Mouse (Mus musculus): ENCODE results near the gene Traf3. TPM values are rescaled to one million over a fixed set of nuclear protein-coding genes. Genes with fewer than 3 reads are reported as not detected.

Gene Traf3
- polyA plus RNA-seq, 1 experiment, result 29.2 TPM

DNA sequence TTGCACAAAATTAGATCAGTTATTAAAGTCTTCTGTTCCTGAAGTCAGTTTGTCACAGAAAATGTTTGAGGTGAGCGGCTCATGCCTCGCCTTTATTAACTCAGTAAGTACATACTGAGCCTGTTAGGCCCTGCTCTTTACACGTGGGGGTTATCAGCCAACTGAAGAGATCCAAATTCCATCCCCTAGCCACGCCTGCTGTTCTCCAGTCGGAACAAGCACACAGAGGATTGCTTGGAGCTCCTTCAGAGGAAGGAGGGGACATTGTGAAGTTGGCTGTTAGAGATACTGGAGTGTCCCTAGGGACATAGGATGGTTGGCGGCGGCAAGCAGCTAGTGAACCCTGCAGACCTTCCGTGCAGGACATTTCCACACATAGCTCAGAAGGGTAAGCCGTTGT, 68.2 kb downstream of the Traf3 start:
- DNase-seq (ENCODE audit: low read depth in 1 of 2, low spot score in 2 of 2), result no peak
- no peak overlapping the region for H3K27ac ChIP-seq (ENCODE audit: insufficient read depth, low read length)
- no peaks in the 10 kb centered on the region for H3K27me3 ChIP-seq (ENCODE audit: control insufficient read depth, insufficient read depth, low read length)
- no peak overlapping the region for H3K4me3 ChIP-seq (ENCODE audit: extremely low read depth, insufficient read depth, insufficient read length)
- 90% methylated on average over 9 of the region's 9 CpGs for WGBS
- H3K4me1 ChIP-seq (ENCODE audit: control insufficient read depth, insufficient read depth, insufficient read length), result no peaks in the 10 kb centered on the region
- TF ChIP-seq CTCF (IDR thresholded peaks at IDR 0.05; ENCODE audit: extremely low read depth, insufficient read depth, insufficient read length, insufficient replicate concordance) (no peak), POLR2A (IDR thresholded peaks at IDR 0.05; ENCODE audit: low read depth, low read length) (no peak)
- peaks cover 22% of the 10 kb centered on the region for H3K36me3 ChIP-seq (ENCODE audit: control insufficient read depth, insufficient read depth, low read length)

DNA sequence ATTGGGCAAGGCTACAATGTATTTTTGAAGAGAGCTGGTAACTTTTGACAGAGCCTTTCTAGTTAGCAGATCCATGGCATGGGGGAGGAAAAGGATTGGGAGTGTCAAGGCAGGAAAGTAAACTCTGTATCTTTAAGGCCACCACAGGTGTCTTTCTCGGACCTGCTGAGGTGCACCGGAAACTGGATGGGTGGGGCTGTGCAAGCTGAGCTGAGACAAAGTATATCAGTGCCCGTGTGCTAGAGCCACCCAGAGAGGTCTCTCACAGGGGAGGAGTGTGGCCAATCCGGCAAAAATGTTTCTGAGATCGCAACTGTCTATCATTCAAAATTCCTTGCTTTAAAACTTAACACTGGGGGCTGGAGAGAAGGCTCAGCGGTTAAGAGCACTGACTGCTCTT, 69.5 kb downstream of the Traf3 start:
- Histone ChIP-seq H3K27ac (ENCODE audit: insufficient read depth, low read length) (no peak overlapping the region), H3K4me1 (ENCODE audit: control insufficient read depth, insufficient read depth, insufficient read length) (no peaks in the 10 kb centered on the region), H3K27me3 (ENCODE audit: control insufficient read depth, insufficient read depth, low read length) (no peaks in the 10 kb centered on the region), H3K36me3 (ENCODE audit: control insufficient read depth, insufficient read depth, low read length) (peaks cover 31% of the 10 kb centered on the region), H3K4me3 (ENCODE audit: extremely low read depth, insufficient read depth, insufficient read length) (no peak overlapping the region)
- no peak for DNase-seq (ENCODE audit: low read depth in 1 of 2, low spot score in 2 of 2)
- WGBS, result 93% methylated on average over 6 of the region's 6 CpGs
- no peak for TF ChIP-seq CTCF (IDR thresholded peaks at IDR 0.05; ENCODE audit: extremely low read depth, insufficient read depth, insufficient read length, insufficient replicate concordance)
- TF ChIP-seq POLR2A (IDR thresholded peaks at IDR 0.05; ENCODE audit: low read depth, low read length), result no peak

DNA sequence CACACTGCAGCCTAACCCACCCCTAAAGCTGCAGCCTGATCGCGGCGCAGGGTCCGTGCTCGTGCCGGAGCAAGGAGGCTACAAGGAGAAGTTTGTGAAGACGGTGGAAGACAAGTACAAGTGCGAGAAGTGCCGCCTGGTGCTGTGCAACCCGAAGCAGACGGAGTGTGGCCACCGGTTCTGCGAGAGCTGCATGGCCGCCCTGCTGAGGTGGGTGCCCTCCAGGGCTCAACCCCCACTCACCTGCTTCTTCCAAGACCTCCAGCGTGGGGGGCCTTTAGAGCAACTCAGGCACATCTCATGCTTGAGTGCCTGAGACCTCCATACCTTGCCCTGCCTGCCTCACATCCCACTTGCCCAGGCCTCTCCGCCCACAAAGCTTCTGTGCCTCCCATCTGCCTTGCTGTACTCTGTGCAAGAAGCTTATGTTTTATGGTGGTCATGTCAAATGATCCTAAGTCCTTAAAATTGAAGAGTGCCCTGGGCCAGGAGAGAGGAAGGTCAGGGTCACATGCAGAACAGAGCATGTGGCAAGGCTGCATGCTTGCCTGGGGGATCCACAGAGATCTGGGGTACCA, 71.5 kb downstream of the Traf3 start:
- H3K4me3 ChIP-seq (ENCODE audit: extremely low read depth, insufficient read depth, insufficient read length), result no peak overlapping the region
- no peaks in the 10 kb centered on the region for H3K27me3 ChIP-seq (ENCODE audit: control insufficient read depth, insufficient read depth, low read length)
- DNase-seq (ENCODE audit: low read depth in 1 of 2, low spot score in 2 of 2), result no peak
- peaks cover 31% of the 10 kb centered on the region for H3K36me3 ChIP-seq (ENCODE audit: control insufficient read depth, insufficient read depth, low read length)
- H3K27ac ChIP-seq (ENCODE audit: insufficient read depth, low read length), result no peak overlapping the region
- TF ChIP-seq CTCF (IDR thresholded peaks at IDR 0.05; ENCODE audit: extremely low read depth, insufficient read depth, insufficient read length, insufficient replicate concordance) (no peak), POLR2A (IDR thresholded peaks at IDR 0.05; ENCODE audit: low read depth, low read length) (no peak)
- no peaks in the 10 kb centered on the region for H3K4me1 ChIP-seq (ENCODE audit: control insufficient read depth, insufficient read depth, insufficient read length)
- 93% methylated on average over 16 of the region's 16 CpGs for WGBS

DNA sequence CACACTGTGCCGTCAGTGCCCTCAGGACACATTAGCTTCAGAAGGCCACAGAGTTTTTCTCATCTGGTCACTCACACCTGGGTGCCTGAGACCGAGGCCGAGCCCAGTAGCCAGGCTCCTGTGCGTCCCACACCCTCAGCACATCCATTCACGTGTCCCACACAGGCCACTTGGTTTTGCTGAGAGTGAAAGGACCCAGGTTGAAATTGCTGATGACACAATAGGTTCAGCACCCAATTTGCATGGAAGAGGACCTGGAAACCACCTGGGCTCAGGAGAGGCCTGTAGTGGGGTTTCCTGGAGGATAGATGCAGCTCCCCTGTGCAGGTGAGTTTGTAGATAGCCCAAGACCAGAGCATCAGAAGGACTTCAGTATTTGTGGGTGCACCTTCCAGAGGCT, 72.2 kb downstream of the Traf3 start:
- H3K4me3 ChIP-seq (ENCODE audit: extremely low read depth, insufficient read depth, insufficient read length), result no peak overlapping the region
- peaks cover 36% of the 10 kb centered on the region for H3K36me3 ChIP-seq (ENCODE audit: control insufficient read depth, insufficient read depth, low read length)
- DNase-seq (ENCODE audit: low read depth in 1 of 2, low spot score in 2 of 2), result no peak
- no peak overlapping the region for H3K27ac ChIP-seq (ENCODE audit: insufficient read depth, low read length)
- TF ChIP-seq POLR2A (IDR thresholded peaks at IDR 0.05; ENCODE audit: low read depth, low read length) (no peak), CTCF (IDR thresholded peaks at IDR 0.05; ENCODE audit: extremely low read depth, insufficient read depth, insufficient read length, insufficient replicate concordance) (no peak)
- no peaks in the 10 kb centered on the region for H3K27me3 ChIP-seq (ENCODE audit: control insufficient read depth, insufficient read depth, low read length)
- no peaks in the 10 kb centered on the region for H3K4me1 ChIP-seq (ENCODE audit: control insufficient read depth, insufficient read depth, insufficient read length)
- WGBS, result 94% methylated on average over 5 of the region's 5 CpGs

DNA sequence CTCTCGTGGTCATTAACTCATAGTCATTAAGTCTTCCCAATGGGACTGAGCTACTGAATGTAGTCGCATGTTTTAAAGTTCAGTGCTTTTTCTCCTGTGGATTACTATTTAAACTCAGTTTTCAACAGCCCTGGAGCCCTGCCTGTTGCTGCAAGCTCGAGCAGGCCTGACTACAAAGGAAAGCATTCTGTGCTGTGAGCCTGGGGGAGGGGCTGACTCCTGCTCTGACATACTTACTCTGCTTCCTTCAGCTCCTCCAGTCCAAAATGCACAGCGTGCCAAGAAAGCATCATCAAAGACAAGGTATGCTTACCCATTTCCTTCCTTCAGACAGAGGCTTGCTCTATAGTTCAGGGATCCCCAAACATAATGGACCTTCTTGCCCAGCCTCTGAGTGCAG, 72.6 kb downstream of the Traf3 start:
- no peaks in the 10 kb centered on the region for H3K27me3 ChIP-seq (ENCODE audit: control insufficient read depth, insufficient read depth, low read length)
- 74% methylated on average over 4 of the region's 4 CpGs for WGBS
- H3K36me3 ChIP-seq (ENCODE audit: control insufficient read depth, insufficient read depth, low read length), result peaks cover 39% of the 10 kb centered on the region
- no peaks in the 10 kb centered on the region for H3K4me1 ChIP-seq (ENCODE audit: control insufficient read depth, insufficient read depth, insufficient read length)
- no peak for DNase-seq (ENCODE audit: low read depth in 1 of 2, low spot score in 2 of 2)
- no peak overlapping the region for H3K27ac ChIP-seq (ENCODE audit: insufficient read depth, low read length)
- no peak overlapping the region for H3K4me3 ChIP-seq (ENCODE audit: extremely low read depth, insufficient read depth, insufficient read length)
- TF ChIP-seq POLR2A (IDR thresholded peaks at IDR 0.05; ENCODE audit: low read depth, low read length), result no peak
- TF ChIP-seq CTCF (IDR thresholded peaks at IDR 0.05; ENCODE audit: extremely low read depth, insufficient read depth, insufficient read length, insufficient replicate concordance), result no peak

GRCm38 (mm10) chr12:111239930-111240329, 73.8 kb downstream of the Traf3 start:
- Histone ChIP-seq H3K4me3 (ENCODE audit: extremely low read depth, insufficient read depth, insufficient read length) (no peak overlapping the region), H3K27ac (ENCODE audit: insufficient read depth, low read length) (no peak overlapping the region), H3K36me3 (ENCODE audit: control insufficient read depth, insufficient read depth, low read length) (peaks cover 47% of the 10 kb centered on the region), H3K4me1 (ENCODE audit: control insufficient read depth, insufficient read depth, insufficient read length) (no peaks in the 10 kb centered on the region), H3K27me3 (ENCODE audit: control insufficient read depth, insufficient read depth, low read length) (no peaks in the 10 kb centered on the region)
- 92% methylated on average over 10 of the region's 10 CpGs for WGBS
- no peak for TF ChIP-seq CTCF (IDR thresholded peaks at IDR 0.05; ENCODE audit: extremely low read depth, insufficient read depth, insufficient read length, insufficient replicate concordance)
- no peak for TF ChIP-seq POLR2A (IDR thresholded peaks at IDR 0.05; ENCODE audit: low read depth, low read length)
- no peak for DNase-seq (ENCODE audit: low read depth in 1 of 2, low spot score in 2 of 2)

DNA sequence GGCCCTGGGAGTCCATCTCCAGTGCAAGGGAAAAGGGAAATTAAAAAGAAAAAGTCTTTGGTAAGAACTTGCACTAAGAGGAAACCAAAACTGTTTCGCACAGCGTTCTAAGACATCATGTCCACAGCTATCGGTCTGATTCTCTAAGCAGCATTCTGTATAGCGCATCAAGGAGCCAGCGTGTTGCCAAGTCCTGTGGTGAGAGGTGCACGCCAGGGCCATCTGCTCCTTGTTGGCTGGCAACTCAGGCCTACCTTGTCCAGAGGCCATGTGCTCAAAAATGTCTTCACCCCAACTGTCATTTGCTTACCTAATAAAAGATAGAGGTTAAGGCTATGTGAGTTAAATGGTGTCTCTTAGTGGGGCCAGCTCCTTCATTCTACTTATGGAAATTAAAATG, 75.7 kb downstream of the Traf3 start:
- Histone ChIP-seq H3K4me1 (ENCODE audit: control insufficient read depth, insufficient read depth, insufficient read length) (no peaks in the 10 kb centered on the region), H3K27ac (ENCODE audit: insufficient read depth, low read length) (no peak overlapping the region), H3K27me3 (ENCODE audit: control insufficient read depth, insufficient read depth, low read length) (no peaks in the 10 kb centered on the region), H3K36me3 (ENCODE audit: control insufficient read depth, insufficient read depth, low read length) (peaks cover 53% of the 10 kb centered on the region), H3K4me3 (ENCODE audit: extremely low read depth, insufficient read depth, insufficient read length) (no peak overlapping the region)
- WGBS, result 90% methylated on average over 6 of the region's 6 CpGs
- DNase-seq (ENCODE audit: low read depth in 1 of 2, low spot score in 2 of 2), result no peak
- TF ChIP-seq CTCF (IDR thresholded peaks at IDR 0.05; ENCODE audit: extremely low read depth, insufficient read depth, insufficient read length, insufficient replicate concordance) (no peak), POLR2A (IDR thresholded peaks at IDR 0.05; ENCODE audit: low read depth, low read length) (no peak)

All from spleen, adult 2 months (tissue).